9 mouse cellular contexts compared by ENCODE assay signal in the genomic region with DNA sequence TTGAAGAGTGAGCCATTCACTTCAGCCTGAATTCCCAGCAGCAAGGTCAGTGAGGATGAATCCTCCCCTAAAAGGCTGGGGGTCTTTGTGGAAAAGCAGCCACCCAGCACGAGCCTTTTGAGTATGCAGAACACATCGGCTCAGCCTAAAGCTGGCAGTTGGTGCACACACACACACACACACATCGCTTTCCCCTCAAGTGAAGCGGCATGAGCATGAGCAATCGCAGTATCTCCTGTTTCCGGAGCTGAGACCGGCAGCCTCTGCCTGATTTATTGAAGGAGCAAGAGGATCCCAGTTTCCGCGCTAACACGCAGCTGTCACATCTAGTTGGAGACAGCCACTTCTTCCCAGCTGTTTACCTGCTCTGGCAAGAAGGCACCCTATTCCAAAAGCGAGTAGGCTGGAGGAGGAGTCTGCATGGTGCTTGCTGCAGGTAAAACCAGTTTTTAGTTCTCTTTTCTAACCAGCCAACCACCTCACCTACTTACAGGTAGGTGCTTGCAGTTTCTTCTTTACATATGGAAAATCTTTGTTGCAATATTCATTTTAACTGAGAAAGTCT.
DNase-seq lines count a peak whose midpoint lies in the region; ATAC-seq lines count a peak whose summit lies in the region.
"Had no signal": no experiment of that assay in that cellular context is flagged by ENCODE, and none has a peak within 500 bp of the region (broad histone marks: within the 10 kb centered on the region; RNA-seq: fewer than 3 reads in every experiment).

No protein-coding gene starts in this region.

- H3K4me2 ChIP-seq in kidney, embryonic 15.5 days, result peak overlapping the region; percentile 35

- ATAC-seq in kidney, embryonic 15.5 days (replicated peaks; ENCODE audit: low FRiP score), result no peak
- no peak for ATAC-seq in activated CD4-positive, CD25-positive, alpha-beta regulatory T cell, adult 4 months
- ATAC-seq: Patski had no signal

- WGBS in kidney, embryonic 15.5 days, result 8% methylated on average over 11 of the region's 11 CpGs
- 6% methylated on average over 11 of the region's 11 CpGs for whole genome bisulfite sequencing in forebrain, embryonic 10.5 days

- H3K4me3 ChIP-seq in kidney, embryonic 15.5 days (replicated peaks), result 0 out of 2 replicates have a peak overlapping the region, but pooled peaks have one; percentile 6
- peak overlapping the region; percentile 41 for H3K4me3 ChIP-seq in forebrain, embryonic 10.5 days

- intact Hi-C loops in left cerebral cortex, postnatal 25 days (cut with DNase I), result loop anchor here (10.0 kb wide), 1 partner anchor 918 kb away; no protein-coding TSS in a partner anchor

- no peaks in the 10 kb centered on the region for H3K36me3 ChIP-seq in kidney, embryonic 15.5 days
- no peaks in the 10 kb centered on the region for H3K36me3 ChIP-seq in forebrain, embryonic 10.5 days (replicated peaks)

- 0 out of 2 replicates have a peak, but pooled peaks cover 4% of the 10 kb centered on the region for H3K4me1 ChIP-seq in kidney, embryonic 15.5 days
- peaks cover 15% of the 10 kb centered on the region for H3K4me1 ChIP-seq in forebrain, embryonic 10.5 days

- H3K9me3 ChIP-seq in kidney, embryonic 15.5 days (replicated peaks), result no peaks in the 10 kb centered on the region
- no peaks in the 10 kb centered on the region for H3K9me3 ChIP-seq in forebrain, embryonic 10.5 days

- H3K27me3 ChIP-seq in kidney, embryonic 15.5 days, result no peaks in the 10 kb centered on the region
- peaks cover 21% of the 10 kb centered on the region for H3K27me3 ChIP-seq in forebrain, embryonic 10.5 days (ENCODE audit: poor library complexity, severe bottlenecking)
- H3K27me3 ChIP-seq: Patski had no signal

- H3K9ac ChIP-seq in kidney, embryonic 15.5 days, result no peak overlapping the region

- no peak overlapping the region for H3K27ac ChIP-seq in kidney, embryonic 15.5 days
- H3K27ac ChIP-seq in forebrain, embryonic 10.5 days, result no peak overlapping the region; the same call in 1 of the 2 replicates

- DNase-seq in kidney, postnatal 36 days, result no peak
- DNase-seq in forebrain, embryonic 10.5 days (ENCODE audit: extremely low spot score, low spot score), result peak; percentile 49
- peak; percentile 27 to 37 for DNase-seq in left cerebral cortex, postnatal 25 days (ENCODE audit: low spot score in 2 of 2)
- peak; percentile 57 for DNase-seq in retina, postnatal 1 day
- DNase-seq in gastrocnemius, postnatal 25 days, result no peak
- DNase-seq in heart, adult 11 months, result no peak

Comparison
In these comparisons a context has a peak if more than half of its experiments do, and no peak if none do; other contexts are left out.
1. DNase-seq: peak in forebrain, embryonic 10.5 days (single experiment), left cerebral cortex, postnatal 25 days (2 of 2) and retina, postnatal 1 day (single experiment); none in kidney, postnatal 36 days (0 of 2), gastrocnemius, postnatal 25 days (single experiment) and heart, adult 11 months (single experiment).